Mouse (Mus musculus): Measurements from ENCODE around the gene Rgs10. TPM values are rescaled to one million over a fixed set of nuclear protein-coding genes. Genes with fewer than 3 reads are reported as not detected.
A peak's percentile ranks its signal among the peaks of the same experiment; 100 is the strongest.

The Rgs10 gene
- polyA plus RNA-seq, 1 experiment from 2014 or later, result 21.9 TPM

DNA sequence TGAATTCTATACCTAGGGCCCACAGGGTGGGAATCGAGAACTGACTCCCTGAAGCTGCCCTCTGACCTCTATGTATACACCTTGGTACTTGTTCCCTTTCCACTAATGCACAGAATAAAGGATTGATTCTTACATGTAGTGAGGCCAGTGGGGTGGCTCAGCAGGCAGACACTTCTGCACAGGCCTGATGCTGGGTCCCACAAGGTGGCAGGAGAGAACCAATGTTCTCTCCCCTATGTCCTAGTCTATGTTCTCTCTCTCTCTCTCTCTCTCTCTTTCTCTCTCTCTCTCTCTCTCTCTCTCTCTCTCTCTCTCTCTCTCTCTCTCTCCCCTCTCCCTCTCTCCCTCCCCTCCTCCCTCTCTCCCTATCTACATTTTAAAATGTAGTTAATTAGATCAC, 14.7 kb upstream of the Rgs10 start:
- no peak overlapping the region for H3K27ac ChIP-seq (replicated peaks)
- H3K27me3 ChIP-seq, result no peaks in the 10 kb centered on the region
- no peaks in the 10 kb centered on the region for H3K36me3 ChIP-seq
- no peaks in the 10 kb centered on the region; the same call in 1 of the 2 replicates for H3K4me1 ChIP-seq
- H3K9ac ChIP-seq (replicated peaks), result no peak overlapping the region
- no peak overlapping the region for H3K4me3 ChIP-seq
- ATAC-seq (replicated peaks), result no peak
- H3K9me3 ChIP-seq, result no peaks in the 10 kb centered on the region
- 67% methylated on average over 1 of the region's 1 CpGs for WGBS
- H3K4me2 ChIP-seq (replicated peaks), result no peak overlapping the region

DNA sequence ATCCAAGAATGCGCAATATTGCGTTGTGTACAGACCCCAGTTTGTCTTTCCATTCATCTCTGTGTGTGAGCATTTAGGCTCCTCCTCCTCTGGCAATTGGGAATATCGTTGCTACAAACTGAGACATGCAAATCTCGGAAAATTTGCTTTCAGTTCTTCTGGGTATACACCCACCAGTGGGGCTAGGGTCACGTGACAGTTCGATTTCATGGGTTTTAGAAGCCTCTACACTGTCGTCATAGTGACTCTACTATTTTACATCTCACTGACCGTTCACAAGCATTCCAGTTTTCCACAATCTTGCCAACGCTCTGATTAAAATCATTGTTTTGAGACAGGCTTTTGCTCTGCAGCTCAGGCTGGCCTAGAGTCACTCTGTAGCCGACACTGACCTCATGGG, 14.0 kb upstream of the Rgs10 start:
- no peak overlapping the region for H3K9ac ChIP-seq (replicated peaks)
- no peak overlapping the region for H3K27ac ChIP-seq (replicated peaks)
- ATAC-seq (replicated peaks), result no peak
- no peak overlapping the region for H3K4me2 ChIP-seq (replicated peaks)
- H3K36me3 ChIP-seq, result no peaks in the 10 kb centered on the region
- H3K27me3 ChIP-seq, result no peaks in the 10 kb centered on the region
- no peak overlapping the region for H3K4me3 ChIP-seq
- no peaks in the 10 kb centered on the region for H3K9me3 ChIP-seq
- 66% methylated on average over 10 of the region's 10 CpGs for WGBS
- no peaks in the 10 kb centered on the region; the same call in 1 of the 2 replicates for H3K4me1 ChIP-seq

DNA sequence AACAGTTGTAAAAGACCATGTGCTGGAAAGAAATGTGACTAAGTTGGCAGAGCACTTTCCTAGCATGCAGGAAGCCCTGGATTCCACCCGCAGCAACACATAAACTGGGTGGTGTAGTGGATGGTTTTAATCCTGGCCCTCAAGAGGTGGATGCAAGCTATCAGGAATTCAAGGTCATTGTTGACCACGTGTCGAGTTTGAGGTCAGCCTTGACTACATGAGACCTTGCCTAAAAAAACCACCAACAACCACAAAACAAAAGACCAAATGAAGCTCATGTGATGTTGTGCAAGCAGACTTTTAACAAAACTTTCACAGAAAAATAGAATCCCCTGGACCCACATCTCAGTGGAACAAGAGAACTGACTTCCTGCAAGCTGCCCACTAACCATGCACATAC, 3.9 kb upstream of the Rgs10 start:
- H3K27ac ChIP-seq (replicated peaks), result no peak overlapping the region
- no peaks in the 10 kb centered on the region for H3K36me3 ChIP-seq
- no peak overlapping the region for H3K4me3 ChIP-seq
- no peak overlapping the region for H3K4me2 ChIP-seq (replicated peaks)
- H3K9ac ChIP-seq (replicated peaks), result no peak overlapping the region
- peaks cover 21% of the 10 kb centered on the region; the same call in 1 of the 2 replicates for H3K27me3 ChIP-seq
- H3K9me3 ChIP-seq, result no peaks in the 10 kb centered on the region
- WGBS, result 64% methylated on average over 3 of the region's 3 CpGs
- peaks cover 11% of the 10 kb centered on the region for H3K4me1 ChIP-seq
- no peak for ATAC-seq (replicated peaks)

DNA sequence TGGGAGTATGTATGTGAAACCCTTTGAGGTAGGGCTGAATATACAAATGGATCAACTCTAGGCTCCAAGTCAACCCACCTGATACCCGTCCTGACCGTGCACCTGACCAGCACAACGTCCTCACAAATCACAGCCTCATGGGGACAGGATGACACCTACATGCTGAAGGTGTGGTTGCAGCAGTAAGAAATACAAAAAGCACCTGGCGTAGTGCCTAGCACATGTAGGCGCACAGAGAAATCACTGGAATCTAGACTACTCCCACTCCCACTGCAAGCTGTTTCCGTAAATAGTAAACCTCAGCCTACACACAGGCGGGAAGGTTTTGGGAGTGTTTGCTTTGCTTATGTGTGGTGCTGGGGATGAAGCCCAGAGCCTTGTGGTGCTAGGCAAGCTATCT, 3.1 kb upstream of the Rgs10 start:
- H3K4me3 ChIP-seq, result no peak overlapping the region
- H3K4me1 ChIP-seq, result peaks cover 16% of the 10 kb centered on the region
- H3K9me3 ChIP-seq, result no peaks in the 10 kb centered on the region
- no peaks in the 10 kb centered on the region for H3K36me3 ChIP-seq
- no peak overlapping the region for H3K9ac ChIP-seq (replicated peaks)
- no peak overlapping the region for H3K27ac ChIP-seq (replicated peaks)
- ATAC-seq (replicated peaks), result no peak
- H3K27me3 ChIP-seq, result peaks cover 25% of the 10 kb centered on the region; the same call in 1 of the 2 replicates
- WGBS, result 84% methylated on average over 7 of the region's 7 CpGs
- H3K4me2 ChIP-seq (replicated peaks), result no peak overlapping the region

DNA sequence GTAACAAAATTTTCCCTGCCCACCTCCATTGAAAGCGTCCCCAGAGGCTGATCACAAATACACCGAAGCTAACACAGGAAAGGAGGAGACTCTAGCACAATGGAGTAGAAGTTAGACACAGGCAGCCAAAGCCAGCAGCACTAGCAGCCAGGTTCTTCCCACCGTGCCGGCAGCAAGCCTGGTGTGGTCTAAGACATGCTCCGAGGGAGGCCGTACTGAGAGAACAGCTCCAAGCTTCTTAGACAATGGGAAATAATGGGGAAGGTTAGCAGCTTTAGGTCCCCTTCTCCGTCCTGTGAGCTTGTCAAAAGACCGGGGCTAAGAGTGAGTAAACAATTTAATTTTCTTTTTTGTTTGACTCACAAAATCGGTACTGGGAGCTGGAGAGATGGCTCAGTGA, 1.1 kb upstream of the Rgs10 start:
- H3K27me3 ChIP-seq, result peaks cover 40% of the 10 kb centered on the region

DNA sequence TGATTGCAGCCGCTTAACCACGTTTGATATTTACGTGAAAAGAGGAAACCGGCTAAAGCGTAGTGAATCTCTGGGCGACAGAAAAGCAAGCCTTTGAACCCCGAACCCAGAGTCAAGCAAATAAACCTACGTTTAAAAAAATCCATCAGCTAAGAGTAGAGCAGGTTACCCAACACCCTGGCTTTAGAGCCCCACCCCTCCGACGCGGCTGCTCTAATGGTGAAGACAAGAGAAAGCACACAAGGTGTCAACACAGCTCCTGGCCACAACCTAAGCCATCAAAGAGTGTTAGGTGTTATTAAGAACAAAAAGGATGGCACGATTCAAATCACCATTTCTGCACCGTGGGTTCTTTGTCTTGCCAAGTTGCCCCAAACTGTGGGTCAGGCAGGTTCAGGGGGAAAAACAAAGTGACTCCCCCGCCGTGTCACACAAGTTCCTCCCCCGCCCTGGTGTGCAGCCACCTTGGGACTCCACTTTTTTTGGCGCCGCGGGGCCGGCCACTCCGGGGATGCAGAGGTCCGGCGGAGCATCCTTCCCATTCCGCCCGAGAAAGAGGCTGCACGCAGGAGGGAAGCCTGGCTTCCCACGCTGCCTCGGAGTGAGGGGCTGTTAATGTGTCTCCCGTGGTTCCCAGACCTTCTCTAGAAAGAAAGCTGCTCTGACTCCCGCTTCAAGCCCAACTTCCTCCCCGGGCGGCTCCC, 1.2 kb downstream of the Rgs10 start:
- Histone ChIP-seq H3K9me3 (no peaks in the 10 kb centered on the region), H3K9ac (replicated peaks) (peak overlapping the region; percentile 67), H3K27me3 (peaks cover 40% of the 10 kb centered on the region), H3K4me2 (replicated peaks) (peak overlapping the region; percentile 98), H3K36me3 (no peaks in the 10 kb centered on the region), H3K4me1 (peaks cover 16% of the 10 kb centered on the region), H3K4me3 (peak overlapping the region; percentile 72), H3K27ac (replicated peaks) (no peak overlapping the region)
- ATAC-seq (replicated peaks), result no peak
- 3% methylated on average over 32 of the region's 32 CpGs for WGBS

More for the DNA sequence above, 1.1 kb upstream of the Rgs10 start:
- no peak for ATAC-seq (replicated peaks)
- no peaks in the 10 kb centered on the region for H3K36me3 ChIP-seq
- no peak overlapping the region for H3K4me2 ChIP-seq (replicated peaks)
- WGBS, result 2% methylated on average over 9 of the region's 9 CpGs
- no peak overlapping the region for H3K4me3 ChIP-seq
- H3K9me3 ChIP-seq, result no peaks in the 10 kb centered on the region
- no peak overlapping the region for H3K9ac ChIP-seq (replicated peaks)
- H3K4me1 ChIP-seq, result peaks cover 16% of the 10 kb centered on the region
- no peak overlapping the region for H3K27ac ChIP-seq (replicated peaks)

DNA sequence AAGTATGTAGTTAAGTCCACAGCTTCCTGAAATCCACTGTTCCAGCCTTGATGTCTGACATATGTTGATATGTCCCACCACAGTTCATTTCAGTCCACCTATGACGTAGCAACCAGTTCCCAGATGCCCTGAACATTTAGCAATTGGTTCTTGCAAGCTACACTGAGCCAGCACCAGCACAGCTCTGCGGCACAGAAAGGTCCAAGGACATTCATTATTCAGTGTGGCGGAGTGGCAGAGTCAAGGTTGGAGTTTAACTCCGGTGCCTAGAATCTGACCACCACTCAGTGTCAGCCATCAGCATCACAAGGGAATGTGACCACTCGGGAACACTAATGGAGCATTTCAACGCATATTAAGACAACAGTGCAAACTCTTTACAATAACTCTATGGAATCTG, 1.9 kb downstream of the Rgs10 start:
- H3K36me3 ChIP-seq, result no peaks in the 10 kb centered on the region
- H3K4me3 ChIP-seq, result no peak overlapping the region
- H3K9me3 ChIP-seq, result no peaks in the 10 kb centered on the region
- H3K4me2 ChIP-seq (replicated peaks), result no peak overlapping the region
- H3K4me1 ChIP-seq, result peaks cover 16% of the 10 kb centered on the region
- 66% methylated on average over 6 of the region's 6 CpGs for WGBS
- H3K27me3 ChIP-seq, result peaks cover 40% of the 10 kb centered on the region
- H3K27ac ChIP-seq (replicated peaks), result no peak overlapping the region
- no peak for ATAC-seq (replicated peaks)
- H3K9ac ChIP-seq (replicated peaks), result no peak overlapping the region

DNA sequence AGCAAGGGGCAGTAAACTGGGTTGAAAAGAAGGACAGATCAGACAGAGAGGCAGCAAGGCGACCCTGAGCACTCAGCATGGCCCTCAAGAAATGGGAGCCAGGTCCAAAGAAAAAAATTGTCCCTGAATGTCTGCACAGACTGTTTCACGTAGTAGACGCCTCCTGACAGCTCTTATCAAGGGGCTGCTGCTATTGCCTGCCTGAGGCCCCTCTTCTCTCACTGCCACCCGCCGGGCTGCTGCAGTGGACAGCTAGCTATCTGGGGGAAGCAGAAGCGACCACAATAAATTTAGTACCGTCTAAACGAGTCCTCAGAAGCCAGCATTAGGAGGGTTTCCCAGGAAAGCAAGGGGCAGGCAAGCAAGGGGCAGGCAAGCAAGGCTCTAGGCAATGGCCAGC, 4.1 kb downstream of the Rgs10 start:
- Histone ChIP-seq H3K4me3 (no peak overlapping the region), H3K27ac (replicated peaks) (no peak overlapping the region), H3K36me3 (no peaks in the 10 kb centered on the region), H3K4me1 (peaks cover 16% of the 10 kb centered on the region), H3K27me3 (peaks cover 22% of the 10 kb centered on the region), H3K9me3 (no peaks in the 10 kb centered on the region), H3K9ac (replicated peaks) (no peak overlapping the region), H3K4me2 (replicated peaks) (no peak overlapping the region)
- ATAC-seq (replicated peaks), result no peak
- 57% methylated on average over 8 of the region's 8 CpGs for WGBS

DNA sequence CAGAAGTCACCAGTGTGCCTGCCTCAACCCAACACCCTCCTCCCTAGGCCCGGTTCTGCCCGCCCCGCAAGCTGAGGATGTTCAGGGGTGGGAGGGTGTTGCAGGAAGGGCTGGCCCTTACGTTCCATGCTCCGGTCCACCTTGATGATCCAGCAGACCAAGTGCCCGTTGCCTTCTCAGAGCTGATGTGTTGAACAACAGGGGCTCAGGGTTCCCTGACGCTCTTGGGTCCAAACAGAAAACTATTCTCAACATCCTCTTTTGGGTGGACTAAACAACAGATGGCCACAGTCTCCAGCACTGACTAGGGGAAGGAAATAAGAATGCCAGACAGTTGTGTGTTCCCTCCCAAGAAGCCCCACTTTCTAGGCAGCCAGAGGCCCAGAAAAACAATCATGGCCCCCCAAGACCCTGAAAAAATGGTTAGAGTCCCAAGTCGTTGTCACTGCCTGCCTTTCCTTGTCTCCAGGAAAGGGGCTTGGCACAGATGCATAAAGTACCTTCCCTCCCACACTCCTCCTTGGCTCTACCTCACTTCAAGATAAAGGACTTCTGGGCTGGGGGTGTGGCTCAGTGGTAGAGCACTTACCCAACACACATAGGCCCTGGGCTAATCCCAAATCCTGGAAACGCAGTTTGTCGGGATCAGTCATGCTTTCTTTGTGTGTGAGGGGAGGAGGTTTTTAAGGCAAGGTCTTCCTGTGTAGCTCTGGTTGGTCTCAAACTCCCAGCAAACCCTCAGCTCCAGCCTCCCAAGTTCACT, 6.3 kb downstream of the Rgs10 start:
- Histone ChIP-seq H3K4me3 (no peak overlapping the region), H3K36me3 (no peaks in the 10 kb centered on the region), H3K27me3 (peaks cover 17% of the 10 kb centered on the region), H3K4me2 (replicated peaks) (no peak overlapping the region), H3K9me3 (no peaks in the 10 kb centered on the region), H3K9ac (replicated peaks) (no peak overlapping the region), H3K27ac (replicated peaks) (no peak overlapping the region), H3K4me1 (peaks cover 2% of the 10 kb centered on the region)
- WGBS, result 67% methylated on average over 10 of the region's 10 CpGs
- no peak for ATAC-seq (replicated peaks)

DNA sequence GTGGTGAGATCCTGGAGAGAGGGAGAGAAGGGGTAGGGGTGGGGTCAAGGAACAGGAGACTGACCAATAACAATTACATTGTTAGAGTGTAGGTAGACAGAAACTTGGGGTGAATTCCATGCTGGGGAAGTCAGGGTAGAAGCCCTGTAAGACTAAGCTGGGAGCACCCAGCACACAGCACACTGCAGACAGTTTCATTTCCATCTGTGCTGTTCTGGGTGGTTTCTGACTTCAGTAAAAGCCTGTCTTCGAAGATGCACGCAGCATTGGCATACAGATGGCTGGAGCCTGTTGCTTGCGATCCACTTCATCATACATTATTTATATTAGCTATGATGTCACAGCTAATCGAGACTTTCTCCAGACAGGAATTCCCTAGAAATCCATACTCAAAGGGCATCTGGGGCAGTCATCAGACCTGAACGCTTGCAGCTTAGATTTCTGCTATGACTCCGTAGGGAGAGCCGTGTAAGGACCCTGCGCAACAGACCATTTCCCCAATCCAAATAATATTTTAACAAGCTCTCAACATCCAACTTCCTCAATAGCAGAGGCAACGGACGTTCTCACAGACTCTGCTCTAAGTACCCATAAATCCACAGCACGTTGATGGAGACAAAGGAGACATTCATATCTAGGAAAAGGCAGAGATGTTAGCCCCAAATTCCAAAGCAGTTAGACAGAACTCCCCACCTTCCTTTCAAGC, 7.7 kb downstream of the Rgs10 start:
- H3K36me3 ChIP-seq, result no peaks in the 10 kb centered on the region
- H3K4me3 ChIP-seq, result no peak overlapping the region
- H3K27me3 ChIP-seq, result peaks cover 10% of the 10 kb centered on the region
- no peak overlapping the region for H3K27ac ChIP-seq (replicated peaks)
- no peaks in the 10 kb centered on the region for H3K9me3 ChIP-seq
- H3K9ac ChIP-seq (replicated peaks), result no peak overlapping the region
- no peaks in the 10 kb centered on the region for H3K4me1 ChIP-seq
- no peak for ATAC-seq (replicated peaks)
- WGBS, result 72% methylated on average over 11 of the region's 11 CpGs
- no peak overlapping the region for H3K4me2 ChIP-seq (replicated peaks)

DNA sequence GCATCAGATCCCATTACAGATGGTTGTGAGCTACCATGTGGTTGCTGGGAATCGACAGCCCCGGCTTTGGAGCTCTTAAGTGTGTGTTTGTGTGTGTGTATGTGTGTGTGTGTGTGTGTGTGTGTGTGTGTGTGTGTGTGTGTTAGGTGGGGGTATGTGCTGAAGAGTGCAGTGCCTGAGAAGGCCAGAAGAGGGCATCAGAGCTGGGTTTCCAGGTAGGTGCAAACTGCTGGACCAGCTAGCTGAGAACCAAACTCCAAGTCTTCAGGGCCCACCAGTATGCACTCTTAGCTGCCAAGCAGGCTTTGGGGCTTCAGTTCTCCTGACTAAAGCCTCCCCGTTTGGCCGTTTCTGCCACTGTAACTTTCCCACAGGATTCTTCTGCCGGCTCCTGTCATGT, 10.3 kb downstream of the Rgs10 start:
- WGBS, result 87% methylated on average over 5 of the region's 5 CpGs
- no peak for ATAC-seq (replicated peaks)
- Histone ChIP-seq H3K4me2 (replicated peaks) (no peak overlapping the region), H3K27me3 (no peaks in the 10 kb centered on the region), H3K4me1 (no peaks in the 10 kb centered on the region), H3K36me3 (no peaks in the 10 kb centered on the region), H3K9me3 (no peaks in the 10 kb centered on the region), H3K9ac (replicated peaks) (no peak overlapping the region), H3K27ac (replicated peaks) (no peak overlapping the region), H3K4me3 (no peak overlapping the region)

DNA sequence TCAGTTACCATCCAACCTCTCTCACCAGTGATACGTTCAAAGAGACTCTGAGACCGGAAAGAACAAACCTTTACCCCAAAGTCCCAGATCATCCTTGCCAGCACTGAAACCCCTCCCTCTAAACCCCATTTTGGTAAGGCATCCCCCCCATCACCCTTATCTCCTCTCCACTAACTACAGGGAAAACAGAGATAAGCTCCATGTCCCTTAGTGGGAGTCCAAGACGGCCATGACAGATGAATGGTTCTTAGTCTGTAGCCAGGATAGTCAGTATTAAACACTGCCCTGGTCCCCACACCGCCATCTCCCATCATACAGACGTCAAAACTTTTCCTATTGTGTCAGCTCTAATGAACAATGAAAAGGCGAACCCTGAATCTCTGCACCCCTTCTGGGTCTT, 14.6 kb downstream of the Rgs10 start:
- H3K4me3 ChIP-seq, result no peak overlapping the region
- no peaks in the 10 kb centered on the region for H3K4me1 ChIP-seq
- H3K27me3 ChIP-seq, result no peaks in the 10 kb centered on the region
- no peaks in the 10 kb centered on the region for H3K9me3 ChIP-seq
- no peaks in the 10 kb centered on the region for H3K36me3 ChIP-seq
- no peak for ATAC-seq (replicated peaks)
- 89% methylated on average over 6 of the region's 6 CpGs for WGBS
- H3K4me2 ChIP-seq (replicated peaks), result no peak overlapping the region
- no peak overlapping the region for H3K9ac ChIP-seq (replicated peaks)
- no peak overlapping the region for H3K27ac ChIP-seq (replicated peaks)
